14 mouse cellular contexts compared by ENCODE assay signal in genomic region chr1:167788684-167789413, GRCm38 (mm10).
DNase-seq lines count a peak whose midpoint lies in the region; ATAC-seq and TF ChIP-seq lines count a peak whose summit lies in the region.
"Had no signal": no experiment of that assay in that cellular context is flagged by ENCODE, and none has a peak within 500 bp of the region (broad histone marks: within the 10 kb centered on the region; RNA-seq: fewer than 3 reads in every experiment).

No protein-coding gene starts in this region.

- H3K27me3 ChIP-seq in intestine, embryonic 14.5 days (replicated peaks; ENCODE audit: control insufficient read depth, insufficient read depth, low read length) = no peaks in the 10 kb centered on the region
- no peaks in the 10 kb centered on the region for H3K27me3 ChIP-seq in intestine, embryonic 16.5 days (replicated peaks; ENCODE audit: control insufficient read depth, insufficient read depth, low read length)
- peaks cover 30% of the 10 kb centered on the region for H3K27me3 ChIP-seq in midbrain, embryonic 13.5 days
- H3K27me3 ChIP-seq in midbrain, embryonic 15.5 days (replicated peaks) = 0 out of 2 replicates have a peak, but pooled peaks cover 2% of the 10 kb centered on the region
- peaks cover 22% of the 10 kb centered on the region for H3K27me3 ChIP-seq in limb, embryonic 12.5 days
- H3K27me3 ChIP-seq in neural tube, embryonic 15.5 days (replicated peaks) = peaks cover 2% of the 10 kb centered on the region; the same call in 1 of the 2 replicates
- H3K27me3 ChIP-seq in intestine, postnatal 0 days (replicated peaks; ENCODE audit: control insufficient read depth, insufficient read depth, low read length) = no peaks in the 10 kb centered on the region

- H3K4me3 ChIP-seq in intestine, embryonic 14.5 days (ENCODE audit: low read depth, low read length) = no peak overlapping the region
- H3K4me3 ChIP-seq in intestine, embryonic 16.5 days (ENCODE audit: low read length) = no peak overlapping the region
- no peak overlapping the region for H3K4me3 ChIP-seq in midbrain, embryonic 13.5 days (replicated peaks)
- H3K4me3 ChIP-seq in midbrain, embryonic 15.5 days = no peak overlapping the region
- H3K4me3 ChIP-seq in limb, embryonic 12.5 days (replicated peaks) = no peak overlapping the region
- no peak overlapping the region for H3K4me3 ChIP-seq in neural tube, embryonic 15.5 days (replicated peaks)
- H3K4me3 ChIP-seq in intestine, postnatal 0 days (ENCODE audit: low read depth, low read length) = no peak overlapping the region

- no peak for TF ChIP-seq CTCF in intestine, postnatal 0 days (IDR thresholded peaks at IDR 0.05; ENCODE audit: low read depth)

- no peak for ATAC-seq in intestine, embryonic 14.5 days (replicated peaks; ENCODE audit: low FRiP score, low TSS enrichment, low read depth)
- ATAC-seq in intestine, embryonic 16.5 days = no peak
- ATAC-seq in midbrain, embryonic 13.5 days = peak; percentile 38; the same call in 1 of the 2 replicates
- no peak for ATAC-seq in midbrain, embryonic 15.5 days (replicated peaks)
- ATAC-seq in limb, embryonic 12.5 days (ENCODE audit: insufficient number of reproducible peaks, insufficient read depth, low FRiP score, low TSS enrichment, low read depth) = peak; percentile 49; the same call in 1 of the 2 replicates
- no peak; the same call in 1 of the 2 replicates for ATAC-seq in neural tube, embryonic 15.5 days (ENCODE audit: low FRiP score)
- ATAC-seq in intestine, postnatal 0 days = no peak
- ATAC-seq: lung, postnatal 0 days had no signal

- 59% methylated on average over 12 of the region's 12 CpGs for WGBS in intestine, embryonic 14.5 days
- 58% methylated on average over 12 of the region's 12 CpGs for WGBS in intestine, embryonic 16.5 days
- WGBS in midbrain, embryonic 13.5 days = 72% methylated on average over 12 of the region's 12 CpGs
- WGBS in midbrain, embryonic 15.5 days = 66% methylated on average over 12 of the region's 12 CpGs
- WGBS in limb, embryonic 12.5 days = 27% methylated on average over 12 of the region's 12 CpGs
- WGBS in neural tube, embryonic 15.5 days = 26% methylated on average over 12 of the region's 12 CpGs
- WGBS in intestine, postnatal 0 days = 51% methylated on average over 12 of the region's 12 CpGs

- no peak overlapping the region for H3K9ac ChIP-seq in intestine, embryonic 14.5 days (ENCODE audit: low read length)
- no peak overlapping the region for H3K9ac ChIP-seq in intestine, embryonic 16.5 days (ENCODE audit: low read depth, low read length)
- H3K9ac ChIP-seq in midbrain, embryonic 13.5 days (replicated peaks) = no peak overlapping the region
- H3K9ac ChIP-seq in midbrain, embryonic 15.5 days = no peak overlapping the region
- no peak overlapping the region for H3K9ac ChIP-seq in limb, embryonic 12.5 days (replicated peaks)
- no peak overlapping the region for H3K9ac ChIP-seq in neural tube, embryonic 15.5 days (replicated peaks)
- no peak overlapping the region for H3K9ac ChIP-seq in intestine, postnatal 0 days (ENCODE audit: low read depth, low read length)

- no peak overlapping the region for H3K4me2 ChIP-seq in intestine, embryonic 14.5 days (ENCODE audit: low read length)
- H3K4me2 ChIP-seq in intestine, embryonic 16.5 days (ENCODE audit: low read depth, low read length) = no peak overlapping the region
- no peak overlapping the region for H3K4me2 ChIP-seq in midbrain, embryonic 13.5 days (replicated peaks)
- no peak overlapping the region for H3K4me2 ChIP-seq in midbrain, embryonic 15.5 days
- no peak overlapping the region; the same call in 1 of the 2 replicates for H3K4me2 ChIP-seq in limb, embryonic 12.5 days
- peak overlapping the region; percentile 19; the same call in 1 of the 2 replicates for H3K4me2 ChIP-seq in neural tube, embryonic 15.5 days
- H3K4me2 ChIP-seq in intestine, postnatal 0 days (replicated peaks; ENCODE audit: low read depth) = no peak overlapping the region

- DNase-seq in intestine, embryonic 14.5 days (ENCODE audit: low spot score) = peak; percentile 45
- DNase-seq in thymus, postnatal 4 days = no peak
- DNase-seq: adrenal gland, postnatal 25 days; cerebellum, postnatal 25 days; kidney, adult 8-10 months; right cerebral cortex, adult 18-20 months had no signal

- no peaks in the 10 kb centered on the region for H3K4me1 ChIP-seq in intestine, embryonic 14.5 days (replicated peaks; ENCODE audit: control insufficient read depth, insufficient read depth, low read length)
- H3K4me1 ChIP-seq in intestine, embryonic 16.5 days (ENCODE audit: control insufficient read depth, insufficient read depth, low read length) = no peaks in the 10 kb centered on the region
- 0 out of 2 replicates have a peak, but pooled peaks cover 5% of the 10 kb centered on the region for H3K4me1 ChIP-seq in midbrain, embryonic 13.5 days (replicated peaks)
- no peaks in the 10 kb centered on the region for H3K4me1 ChIP-seq in midbrain, embryonic 15.5 days
- peaks cover 14% of the 10 kb centered on the region for H3K4me1 ChIP-seq in limb, embryonic 12.5 days (replicated peaks)
- peaks cover 11% of the 10 kb centered on the region; the same call in 1 of the 2 replicates for H3K4me1 ChIP-seq in neural tube, embryonic 15.5 days
- H3K4me1 ChIP-seq in intestine, postnatal 0 days (replicated peaks; ENCODE audit: control insufficient read depth, insufficient read depth, low read length) = no peaks in the 10 kb centered on the region

- no peak overlapping the region for H3K27ac ChIP-seq in intestine, embryonic 14.5 days (ENCODE audit: low read depth)
- no peak overlapping the region for H3K27ac ChIP-seq in intestine, embryonic 16.5 days (ENCODE audit: low read length)
- 0 out of 2 replicates have a peak overlapping the region, but pooled peaks have one; percentile 17 for H3K27ac ChIP-seq in midbrain, embryonic 13.5 days
- H3K27ac ChIP-seq in midbrain, embryonic 15.5 days = no peak overlapping the region
- H3K27ac ChIP-seq in limb, embryonic 12.5 days = peak overlapping the region; percentile 5; the same call in 1 of the 2 replicates
- no peak overlapping the region for H3K27ac ChIP-seq in neural tube, embryonic 15.5 days (replicated peaks)
- H3K27ac ChIP-seq in intestine, postnatal 0 days (ENCODE audit: low read depth, low read length) = no peak overlapping the region

- H3K36me3 ChIP-seq in intestine, embryonic 14.5 days (ENCODE audit: control insufficient read depth, insufficient read depth, low read length) = no peaks in the 10 kb centered on the region
- H3K36me3 ChIP-seq in intestine, embryonic 16.5 days (ENCODE audit: control insufficient read depth, insufficient read depth, low read length) = no peaks in the 10 kb centered on the region
- no peaks in the 10 kb centered on the region for H3K36me3 ChIP-seq in midbrain, embryonic 13.5 days
- H3K36me3 ChIP-seq in midbrain, embryonic 15.5 days (replicated peaks) = no peaks in the 10 kb centered on the region
- H3K36me3 ChIP-seq in limb, embryonic 12.5 days = no peaks in the 10 kb centered on the region
- no peaks in the 10 kb centered on the region for H3K36me3 ChIP-seq in neural tube, embryonic 15.5 days
- no peaks in the 10 kb centered on the region for H3K36me3 ChIP-seq in intestine, postnatal 0 days (ENCODE audit: control insufficient read depth, insufficient read depth)
- H3K36me3 ChIP-seq: G1E had no signal

- H3K9me3 ChIP-seq in intestine, embryonic 14.5 days (ENCODE audit: control insufficient read depth, low read length) = no peaks in the 10 kb centered on the region
- no peaks in the 10 kb centered on the region for H3K9me3 ChIP-seq in intestine, embryonic 16.5 days (ENCODE audit: control insufficient read depth, low read length)
- H3K9me3 ChIP-seq in midbrain, embryonic 13.5 days = no peaks in the 10 kb centered on the region
- no peaks in the 10 kb centered on the region for H3K9me3 ChIP-seq in midbrain, embryonic 15.5 days
- no peaks in the 10 kb centered on the region for H3K9me3 ChIP-seq in limb, embryonic 12.5 days
- H3K9me3 ChIP-seq in neural tube, embryonic 15.5 days (replicated peaks) = no peaks in the 10 kb centered on the region
- H3K9me3 ChIP-seq in intestine, postnatal 0 days (ENCODE audit: control insufficient read depth) = no peaks in the 10 kb centered on the region

Comparison
In these comparisons a context has a peak if more than half of its experiments do, and no peak if none do; other contexts are left out.
1. ATAC-seq: peak in midbrain, embryonic 13.5 days (single experiment) and limb, embryonic 12.5 days (single experiment); none in intestine, embryonic 14.5 days (single experiment), intestine, embryonic 16.5 days (single experiment), midbrain, embryonic 15.5 days (single experiment), neural tube, embryonic 15.5 days (single experiment) and intestine, postnatal 0 days (single experiment).
2. H3K27ac ChIP-seq: peak in midbrain, embryonic 13.5 days (single experiment) and limb, embryonic 12.5 days (single experiment); none in intestine, embryonic 14.5 days (single experiment), intestine, embryonic 16.5 days (single experiment), midbrain, embryonic 15.5 days (single experiment), neural tube, embryonic 15.5 days (single experiment) and intestine, postnatal 0 days (single experiment).